Mouse (Mus musculus): Measurements from ENCODE around the gene 1700037H04Rik.

DNA sequence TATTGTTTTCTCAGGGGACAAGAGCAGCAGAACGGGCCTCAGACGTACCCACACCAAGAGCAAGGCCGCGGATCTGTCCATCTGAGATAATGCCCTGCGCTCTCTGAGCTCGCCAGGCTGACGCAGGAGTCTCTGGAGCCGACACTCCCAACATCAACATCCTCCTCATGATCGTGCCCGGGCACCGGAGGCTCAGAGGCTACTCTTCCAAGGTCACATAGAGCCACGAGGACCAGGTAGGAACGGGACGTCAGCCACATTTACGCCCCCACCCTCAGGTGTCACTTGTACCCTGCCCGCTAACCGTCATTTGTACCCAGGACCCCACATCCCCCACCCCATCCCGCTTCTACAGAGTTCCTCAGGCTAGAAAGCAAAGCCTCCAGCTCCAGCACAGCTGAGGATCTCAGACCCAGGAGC is 380 bp downstream of the 1700037H04Rik start:
- TF ChIP-seq CTCF (IDR thresholded peaks at IDR 0.05; ENCODE audit: insufficient read depth, low read length), result no peak
- TF ChIP-seq POLR2A (IDR thresholded peaks at IDR 0.05; ENCODE audit: borderline replicate concordance, extremely low read depth, low read depth, low read length), result no peak

All from lung, adult 2 months (tissue).